Mouse (Mus musculus) hindbrain, embryonic 12.5 days (tissue): ENCODE results near the gene Duxbl3. TPM values are rescaled to one million over a fixed set of nuclear protein-coding genes. Genes with fewer than 3 reads are reported as not detected.
"Not testable (repeated sequence)": the region's sequence is repeated elsewhere in the genome, so short reads cannot be mapped to it uniquely, and the experiment has no call there.

Source experiments
- ATAC-seq: fragments of 200-750 bp; cut with Nextera tagmentation; 2 replicates; pipeline ENCODE4 v1.8.0; 2017; ENCODE audit warnings: moderate TSS enrichment; ENCODE audit not compliant: low FRiP score
- H3K27ac ChIP-seq: fragments of 300-500 bp; sonication (generic); 2 replicates; pipeline ENCODE4 v1.5.1; 2016; ENCODE audit warnings: mild to moderate bottlenecking
- H3K27me3 ChIP-seq: fragments of 300-500 bp; sonication (generic); 2 replicates; pipeline ENCODE4 v1.6.1; 2016; ENCODE audit warnings: mild to moderate bottlenecking
- H3K36me3 ChIP-seq: fragments of 300-500 bp; sonication (generic); 2 replicates; pipeline ENCODE4 v1.6.1; 2016; ENCODE audit warnings: mild to moderate bottlenecking
- H3K4me1 ChIP-seq: fragments of 300-500 bp; sonication (generic); 2 replicates; pipeline ENCODE4 v1.6.1; 2016
- H3K4me2 ChIP-seq: fragments of 300-500 bp; sonication (generic); replicated peaks from 2 replicates; pipeline ENCODE4 v1.6.1; 2016; ENCODE audit warnings: mild to moderate bottlenecking
- H3K4me3 ChIP-seq: fragments of 300-500 bp; sonication (generic); 2 replicates; pipeline ENCODE4 v1.5.1; 2016; ENCODE audit warnings: mild to moderate bottlenecking
- H3K9ac ChIP-seq: fragments of 300-500 bp; sonication (generic); 2 replicates; pipeline ENCODE4 v1.6.1; 2016; ENCODE audit warnings: mild to moderate bottlenecking, moderate library complexity
- H3K9me3 ChIP-seq: fragments of 300-500 bp; sonication (generic); replicated peaks from 2 replicates; pipeline ENCODE4 v1.6.1; 2016; ENCODE audit warnings: mild to moderate bottlenecking
- WGBS: fragments of 180-500 bp; shearing (Covaris S2); methylation state at CpG from one replicate; pipeline ENCODE4 v1.1.7; 2016; 5-methylcytosine and 5-hydroxymethylcytosine counted together
- polyA plus RNA-seq: library from polyadenylated mRNA; unstranded; fragments of >200 nt; fragmentation: Nextera tagmentation; extraction: Ambion mirVana; gene quantifications from 2 replicates; pipeline ENCODE4 v1.2.1, GENCODE M21; 2016

Gene Duxbl3
- polyA plus RNA-seq = 2.6 and 7.8 TPM in 2 replicates

GRCm38 (mm10) chr14:26257756-26258617 lies at the start of gene Duxbl3:
Duxbl3 (plus strand) TSS chr14:26257962.
- H3K4me2 ChIP-seq, H3K36me3 ChIP-seq, H3K9ac ChIP-seq, H3K4me1 ChIP-seq, H3K4me3 ChIP-seq, H3K9me3 ChIP-seq, H3K27me3 ChIP-seq, H3K27ac ChIP-seq: not testable (repeated sequence)
- peak; percentile 93 for ATAC-seq
- no CpG with 5 or more reads among the region's 25 CpGs for WGBS

- not testable (repeated sequence) for H3K9ac ChIP-seq, H3K4me2 ChIP-seq, H3K4me3 ChIP-seq, H3K27ac ChIP-seq, ATAC-seq, H3K36me3 ChIP-seq, H3K4me1 ChIP-seq, H3K27me3 ChIP-seq, H3K9me3 ChIP-seq
- no CpG with 5 or more reads among the region's 5 CpGs for WGBS
Measured at GRCm38 (mm10) chr14:26216233-26217000, 41.3 kb upstream of the Duxbl3 start.

- not testable (repeated sequence) for ATAC-seq, H3K36me3 ChIP-seq, H3K4me3 ChIP-seq, H3K27ac ChIP-seq, H3K4me2 ChIP-seq, H3K9me3 ChIP-seq, H3K4me1 ChIP-seq, H3K9ac ChIP-seq, H3K27me3 ChIP-seq
- WGBS = no CpG with 5 or more reads among the region's 2 CpGs
Measured at GRCm38 (mm10) chr14:26237183-26237582, 20.6 kb upstream of the Duxbl3 start.

GRCm38 (mm10) chr14:26258729-26259128 lies 967 bp downstream of the Duxbl3 start:
- not testable (repeated sequence) for H3K4me3 ChIP-seq, H3K4me2 ChIP-seq, H3K36me3 ChIP-seq, ATAC-seq, H3K4me1 ChIP-seq, H3K9me3 ChIP-seq, H3K27me3 ChIP-seq, H3K9ac ChIP-seq, H3K27ac ChIP-seq
- no CpG with 5 or more reads among the region's 6 CpGs for WGBS

GRCm38 (mm10) chr14:26286737-26287136 lies 29.0 kb downstream of the Duxbl3 start:
- not testable (repeated sequence) for H3K9ac ChIP-seq, ATAC-seq

GRCm38 (mm10) chr14:26293859-26294258 lies 36.1 kb downstream of the Duxbl3 start:
- Histone ChIP-seq H3K9me3 (no peaks in the 10 kb centered on the region), H3K36me3 (no peaks in the 10 kb centered on the region), H3K4me1 (no peaks in the 10 kb centered on the region), H3K9ac (no peak overlapping the region), H3K27ac (no peak overlapping the region), H3K4me2 (no peak overlapping the region), H3K4me3 (no peak overlapping the region), H3K27me3 (no peaks in the 10 kb centered on the region)
- no peak for ATAC-seq
- WGBS = 96% methylated on average over 1 of the region's 1 CpGs

More at GRCm38 (mm10) chr14:26286737-26287136, 29.0 kb downstream of the Duxbl3 start:
- not testable (repeated sequence) for H3K4me3 ChIP-seq, H3K4me2 ChIP-seq, H3K27me3 ChIP-seq, H3K9me3 ChIP-seq, H3K4me1 ChIP-seq, H3K36me3 ChIP-seq, H3K27ac ChIP-seq
- WGBS = no CpG with 5 or more reads among the region's 2 CpGs

GRCm38 (mm10) chr14:26297055-26297454 lies 39.3 kb downstream of the Duxbl3 start:
- Histone ChIP-seq H3K4me2 (no peak overlapping the region), H3K27me3 (no peaks in the 10 kb centered on the region), H3K36me3 (no peaks in the 10 kb centered on the region), H3K27ac (no peak overlapping the region), H3K4me3 (no peak overlapping the region), H3K9ac (no peak overlapping the region), H3K4me1 (no peaks in the 10 kb centered on the region; the same call in 1 of the 2 replicates), H3K9me3 (no peaks in the 10 kb centered on the region)
- no peak for ATAC-seq
- WGBS = 84% methylated on average over 4 of the region's 4 CpGs

- no peak for ATAC-seq
- no peaks in the 10 kb centered on the region for H3K9me3 ChIP-seq
- H3K27me3 ChIP-seq = no peaks in the 10 kb centered on the region
- H3K4me1 ChIP-seq = no peaks in the 10 kb centered on the region; the same call in 1 of the 2 replicates
- no peak overlapping the region for H3K4me3 ChIP-seq
- H3K36me3 ChIP-seq = no peaks in the 10 kb centered on the region
- H3K4me2 ChIP-seq = no peak overlapping the region
- H3K27ac ChIP-seq = no peak overlapping the region
- 74% methylated on average over 5 of the region's 5 CpGs for WGBS
- no peak overlapping the region for H3K9ac ChIP-seq
Measured at GRCm38 (mm10) chr14:26297484-26297883, 39.7 kb downstream of the Duxbl3 start.

GRCm38 (mm10) chr14:26303111-26303510 lies 45.3 kb downstream of the Duxbl3 start:
- Histone ChIP-seq H3K9me3 (no peaks in the 10 kb centered on the region), H3K27me3 (no peaks in the 10 kb centered on the region), H3K36me3 (no peaks in the 10 kb centered on the region), H3K9ac (no peak overlapping the region), H3K4me3 (no peak overlapping the region), H3K4me1 (no peaks in the 10 kb centered on the region; the same call in 1 of the 2 replicates), H3K27ac (no peak overlapping the region), H3K4me2 (no peak overlapping the region)
- no peak for ATAC-seq
- WGBS = 42% methylated on average over 2 of the region's 2 CpGs

- H3K9me3 ChIP-seq = no peaks in the 10 kb centered on the region
- no peak for ATAC-seq
- H3K27me3 ChIP-seq = no peaks in the 10 kb centered on the region
- no peak overlapping the region for H3K9ac ChIP-seq
- H3K36me3 ChIP-seq = no peaks in the 10 kb centered on the region
- H3K4me1 ChIP-seq = no peaks in the 10 kb centered on the region
- H3K4me3 ChIP-seq = no peak overlapping the region
- 45% methylated on average over 2 of the region's 2 CpGs for WGBS
- no peak overlapping the region for H3K27ac ChIP-seq
- no peak overlapping the region for H3K4me2 ChIP-seq
Measured at GRCm38 (mm10) chr14:26306032-26306431, 48.3 kb downstream of the Duxbl3 start.

GRCm38 (mm10) chr14:26308813-26309212 lies 51.1 kb downstream of the Duxbl3 start:
- no peak overlapping the region for H3K27ac ChIP-seq
- no peak for ATAC-seq

GRCm38 (mm10) chr14:26309511-26309910 lies 51.7 kb downstream of the Duxbl3 start:
- Histone ChIP-seq H3K36me3 (no peaks in the 10 kb centered on the region), H3K4me2 (no peak overlapping the region), H3K27me3 (no peaks in the 10 kb centered on the region), H3K9ac (no peak overlapping the region), H3K4me3 (no peak overlapping the region), H3K9me3 (no peaks in the 10 kb centered on the region), H3K27ac (no peak overlapping the region), H3K4me1 (no peaks in the 10 kb centered on the region)
- 78% methylated on average over 1 of the region's 1 CpGs for WGBS
- ATAC-seq = no peak

More at GRCm38 (mm10) chr14:26308813-26309212, 51.1 kb downstream of the Duxbl3 start:
- H3K27me3 ChIP-seq = no peaks in the 10 kb centered on the region
- no peak overlapping the region for H3K4me3 ChIP-seq
- no peaks in the 10 kb centered on the region for H3K4me1 ChIP-seq
- H3K9me3 ChIP-seq = no peaks in the 10 kb centered on the region
- 87% methylated on average over 6 of the region's 6 CpGs for WGBS
- no peak overlapping the region for H3K4me2 ChIP-seq
- no peak overlapping the region for H3K9ac ChIP-seq
- H3K36me3 ChIP-seq = no peaks in the 10 kb centered on the region
